Mouse (Mus musculus) activated CD4-positive, CD25-positive, alpha-beta regulatory T cell, adult 4 months (primary cell): ENCODE data around the gene Barhl1. TPM values are rescaled to one million over a fixed set of nuclear protein-coding genes. Genes with fewer than 3 reads are reported as not detected.

ENCODE experiments used
- ATAC-seq: one replicate; pipeline ENCODE4 v1.8.0; 2017
- polyA plus RNA-seq, 2 experiments: library from polyadenylated mRNA; unstranded; fragments of 100-300 nt; shearing (Covaris generic); gene quantifications; one replicate each; pipeline ENCODE4 v1.2.1; 2017

Barhl1 gene
- polyA plus RNA-seq, 2 experiments from 2014 or later = not detected

DNA sequence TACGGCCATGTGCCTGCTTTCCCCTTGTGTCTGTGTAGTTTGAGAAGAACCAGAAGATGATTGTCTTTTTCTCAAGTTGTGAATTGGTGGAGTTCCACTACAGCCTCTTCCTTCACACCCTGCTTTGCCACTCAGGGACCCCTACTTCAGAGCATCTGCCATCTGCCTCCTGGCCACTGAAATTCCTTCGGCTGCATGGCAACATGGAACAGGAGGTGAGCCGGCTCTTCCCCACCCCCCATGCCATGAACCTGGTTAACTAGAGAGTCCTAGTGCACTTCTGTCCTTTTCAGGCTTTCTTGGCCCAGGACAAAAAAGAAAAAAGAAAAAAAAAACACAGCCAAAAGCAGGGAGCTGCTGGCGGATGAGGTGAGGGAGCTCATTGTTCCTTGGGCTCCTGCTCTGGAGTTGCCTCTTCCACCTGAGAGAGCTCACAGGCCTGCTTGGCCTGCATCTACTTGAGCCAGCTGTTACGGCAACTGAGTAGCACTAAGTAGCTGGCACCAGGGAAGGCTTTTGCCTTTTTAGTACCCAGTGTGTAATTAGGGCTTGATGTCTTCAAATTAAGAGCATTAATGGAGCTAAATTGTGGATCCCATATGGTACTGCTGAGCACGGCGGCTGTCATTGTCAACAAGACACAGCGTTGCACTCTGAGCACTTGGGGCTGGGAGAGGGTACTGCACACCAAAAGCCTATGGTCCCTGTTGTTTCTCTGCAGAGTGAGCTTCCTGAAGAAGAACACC, 55.6 kb downstream of the Barhl1 start:
- ATAC-seq = no peak

DNA sequence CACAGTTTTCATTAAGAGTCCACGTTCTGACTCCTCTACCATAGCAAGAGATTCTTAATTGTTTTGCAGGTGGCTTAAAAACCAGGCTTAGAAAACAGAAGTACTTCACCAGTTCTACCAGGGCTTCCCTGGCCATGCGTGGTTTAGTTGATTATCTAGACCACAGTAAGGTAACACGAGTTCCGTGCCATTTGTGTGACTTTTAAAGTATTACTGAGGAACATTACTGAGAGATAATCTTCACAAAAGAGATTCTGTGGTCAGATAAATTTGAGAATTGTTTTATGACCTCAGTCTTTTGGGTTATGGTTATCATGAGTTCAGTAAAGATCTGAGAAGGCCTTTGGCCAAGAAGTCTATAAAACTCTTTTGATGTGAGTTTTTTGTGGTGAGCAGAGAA, 57.2 kb downstream of the Barhl1 start:
- ATAC-seq = no peak

Other genes with a start within 250 kb of the Barhl1 start
- 1 to 10 TPM in 1 of 2 experiments, not detected in 1; 1.4 TPM for gene Spaca9, start 216.9 kb downstream of the Barhl1 start, polyA plus RNA-seq
- not detected for gene Ak8, start 216.5 kb downstream of the Barhl1 start, polyA plus RNA-seq
- gene Gtf3c4, start 76.3 kb downstream of the Barhl1 start, polyA plus RNA-seq = 1 to 10 TPM; 1.9 to 2.4 TPM
- 10 to 100 TPM; 11.1 to 11.4 TPM for gene Ddx31, start 76.3 kb downstream of the Barhl1 start, polyA plus RNA-seq
- 1 to 10 TPM; 1.2 TPM for gene Cfap77, start 138.4 kb upstream of the Barhl1 start, polyA plus RNA-seq
- 10 to 100 TPM; 15.4 to 18.3 TPM for gene Ttf1, start 143.6 kb upstream of the Barhl1 start, polyA plus RNA-seq
- gene Setx, start 207.5 kb upstream of the Barhl1 start, polyA plus RNA-seq = 10 to 100 TPM; 31.1 to 32.1 TPM